Mouse (Mus musculus): ENCODE results near the gene Kcnn1.

The Kcnn1 gene

GRCm38 (mm10) chr8:70893656-70894384, 30.8 kb upstream of the Kcnn1 start:
- peak; percentile 82 for DNase-seq (ENCODE audit: low read depth, low spot score)

GRCm38 (mm10) chr8:70892896-70893655, 30.0 kb upstream of the Kcnn1 start:
- no peak for DNase-seq (ENCODE audit: low read depth, low spot score)

GRCm38 (mm10) chr8:70892022-70892895, 29.2 kb upstream of the Kcnn1 start, which contains the start of gene Slc5a5:
Slc5a5 (minus strand) TSS chr8:70892757.
- DNase-seq (ENCODE audit: low read depth, low spot score), result no peak

GRCm38 (mm10) chr8:70891356-70891755, 28.3 kb upstream of the Kcnn1 start:
- no peak for DNase-seq (ENCODE audit: low read depth, low spot score)

- no peak for DNase-seq (ENCODE audit: low read depth, low spot score)
Observed at GRCm38 (mm10) chr8:70890656-70891055, 27.6 kb upstream of the Kcnn1 start.

DNA sequence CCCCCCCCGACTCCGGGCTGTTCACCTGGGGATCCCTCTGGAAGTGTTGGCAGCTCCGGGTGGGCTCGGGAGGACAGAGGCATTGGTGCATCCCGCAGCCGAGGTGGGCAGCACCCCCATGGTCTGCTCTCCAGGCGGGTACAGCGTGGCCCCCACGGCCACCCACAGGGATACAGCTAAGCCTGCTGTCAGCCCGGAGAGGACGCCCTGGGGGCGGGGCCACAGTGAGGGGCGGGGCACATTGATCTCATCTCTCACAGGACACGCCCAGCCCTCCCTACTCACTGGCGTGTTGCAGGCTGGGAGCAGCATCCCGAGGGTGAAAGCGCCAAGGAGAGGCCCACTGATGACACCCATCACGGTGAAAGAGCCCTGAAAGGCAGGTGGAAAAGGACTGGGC, 24.6 kb upstream of the Kcnn1 start:
- DNase-seq (ENCODE audit: low read depth, low spot score), result peak; percentile 77

GRCm38 (mm10) chr8:70885612-70886011, 22.6 kb upstream of the Kcnn1 start:
- DNase-seq (ENCODE audit: low read depth, low spot score), result no peak

- no peak for DNase-seq (ENCODE audit: low read depth, low spot score)
Observed at GRCm38 (mm10) chr8:70884683-70885082, 21.6 kb upstream of the Kcnn1 start.

DNA sequence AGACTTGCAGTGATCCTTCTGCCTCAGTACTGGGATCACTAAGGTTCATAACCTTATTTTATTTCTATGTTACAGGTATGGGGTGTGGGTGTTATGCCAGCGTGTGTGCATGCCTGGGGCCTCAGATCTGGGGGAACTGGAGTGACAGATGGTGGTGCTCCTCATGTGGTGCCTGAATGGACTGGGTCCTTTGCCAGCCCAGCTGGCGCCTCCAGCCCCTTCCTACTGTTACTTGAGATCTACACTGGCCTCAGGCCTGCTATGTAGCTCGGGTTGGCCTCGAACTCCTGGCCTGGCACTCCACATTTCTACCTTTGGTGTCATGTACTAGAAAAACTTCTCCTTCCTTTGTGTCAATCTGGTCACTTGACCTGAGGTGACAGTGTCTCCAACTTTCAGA, 21.1 kb upstream of the Kcnn1 start:
- no peak for DNase-seq (ENCODE audit: low read depth, low spot score)

- DNase-seq (ENCODE audit: low read depth, low spot score), result peak; percentile 71
Observed at GRCm38 (mm10) chr8:70880546-70880945, 17.5 kb upstream of the Kcnn1 start.

GRCm38 (mm10) chr8:70880126-70880525, 17.1 kb upstream of the Kcnn1 start:
- DNase-seq (ENCODE audit: low read depth, low spot score), result peak; percentile 96

GRCm38 (mm10) chr8:70879500-70879899, 16.4 kb upstream of the Kcnn1 start:
- peak; percentile 88 for DNase-seq (ENCODE audit: low read depth, low spot score)

GRCm38 (mm10) chr8:70878178-70878577, 15.1 kb upstream of the Kcnn1 start:
- DNase-seq (ENCODE audit: low read depth, low spot score), result no peak

GRCm38 (mm10) chr8:70876382-70876781, 13.3 kb upstream of the Kcnn1 start:
- DNase-seq (ENCODE audit: low read depth, low spot score), result no peak

GRCm38 (mm10) chr8:70874441-70874840, 11.4 kb upstream of the Kcnn1 start:
- no peak for DNase-seq (ENCODE audit: low read depth, low spot score)

GRCm38 (mm10) chr8:70873364-70873985, 10.4 kb upstream of the Kcnn1 start, which contains the start of gene Ccdc124:
Ccdc124 (minus strand) TSS chr8:70873935.
- peak; percentile 97 for DNase-seq (ENCODE audit: low read depth, low spot score)

- DNase-seq (ENCODE audit: low read depth, low spot score), result peak; percentile 48
Observed at GRCm38 (mm10) chr8:70872643-70873363, 9.7 kb upstream of the Kcnn1 start.

DNA sequence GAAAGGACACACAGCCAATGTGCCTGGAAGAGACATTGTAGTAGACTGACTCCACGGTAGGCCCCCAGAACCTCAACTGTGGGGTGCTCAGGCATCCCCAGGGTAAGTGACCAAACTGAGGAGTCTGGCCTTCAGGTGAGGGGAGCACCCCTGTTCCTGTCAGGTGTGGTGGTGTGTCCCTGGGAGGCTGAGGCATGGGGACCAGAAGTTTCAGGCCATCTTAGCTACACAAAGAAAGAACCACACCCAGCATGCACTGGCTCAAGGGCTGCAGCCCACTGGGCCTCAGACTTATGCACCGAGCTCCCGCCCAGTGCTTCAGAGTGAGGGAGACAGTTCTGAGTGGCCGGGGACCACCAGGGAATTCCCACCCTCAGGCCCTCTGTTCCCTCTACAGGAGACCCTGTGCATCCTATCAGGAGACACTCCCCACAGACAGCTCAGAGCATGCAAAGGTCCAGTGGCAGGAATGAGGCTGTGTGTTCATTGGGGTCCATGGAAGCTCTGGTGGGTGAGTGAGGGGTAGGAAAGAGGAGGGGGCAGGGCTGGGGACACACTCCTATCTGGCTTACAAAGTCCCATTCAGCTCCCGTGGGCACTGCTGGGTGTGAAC, 8.2 kb upstream of the Kcnn1 start:
- no peak for DNase-seq (ENCODE audit: low read depth, low spot score)

DNA sequence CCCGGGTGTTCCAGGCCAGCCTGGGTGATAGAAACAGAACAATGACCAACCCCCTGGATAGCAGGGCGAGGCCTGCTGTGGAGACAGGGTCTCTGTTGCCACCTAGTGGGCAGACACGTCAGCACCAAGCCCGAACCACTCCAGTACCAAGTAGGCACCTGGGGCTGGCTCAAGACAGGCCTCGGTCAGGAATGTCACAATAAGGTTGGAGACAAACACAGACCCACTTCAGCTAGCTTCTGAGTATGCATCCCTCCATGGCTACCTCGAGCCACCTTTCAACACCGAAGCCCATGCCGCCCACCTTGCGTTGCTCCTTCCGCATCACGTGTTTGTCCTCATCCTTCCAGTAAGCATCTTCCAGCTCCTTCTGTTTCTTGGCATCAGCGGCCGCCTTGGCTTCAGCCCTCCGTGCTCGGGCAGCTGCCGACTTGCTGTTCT, 6.6 kb upstream of the Kcnn1 start:
- peak; percentile 86 for DNase-seq (ENCODE audit: low read depth, low spot score)

GRCm38 (mm10) chr8:70869199-70869571, 6.1 kb upstream of the Kcnn1 start:
- no peak for DNase-seq (ENCODE audit: low read depth, low spot score)
